Mouse (Mus musculus) c-Kit-positive CD71-positive TER-119-negative erythroid progenitor cells, embryonic 14.5 days (primary cell): ENCODE results near the gene Kif21b.
A peak's percentile ranks its signal among the peaks of the same experiment; 100 is the strongest.

Experiments used
- DNase-seq: peaks from one replicate; pipeline ENCODE4 v3.0.0-alpha.2; 2013; ENCODE audit warnings: low read depth

Kif21b gene

DNA sequence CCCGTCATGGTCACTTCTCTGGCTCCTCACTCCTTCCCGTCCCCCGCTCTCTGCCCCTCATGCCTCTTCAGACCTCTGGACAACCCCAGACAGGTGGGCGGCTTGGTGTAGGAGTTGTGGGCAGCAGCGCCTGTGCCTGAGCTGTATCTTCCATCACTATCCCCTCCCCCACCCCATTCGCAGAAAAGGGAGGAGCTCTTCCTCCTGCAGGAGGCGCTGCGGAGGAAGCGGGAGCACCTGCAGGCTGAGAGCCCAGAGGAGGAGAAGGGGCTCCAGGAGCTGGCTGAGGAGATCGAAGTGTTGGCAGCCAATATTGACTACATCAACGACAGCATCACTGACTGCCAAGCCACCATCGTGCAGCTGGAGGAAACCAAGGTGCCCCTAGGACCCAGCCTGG lies 28.6 kb downstream of the Kif21b start:
- DNase-seq: no peak

DNA sequence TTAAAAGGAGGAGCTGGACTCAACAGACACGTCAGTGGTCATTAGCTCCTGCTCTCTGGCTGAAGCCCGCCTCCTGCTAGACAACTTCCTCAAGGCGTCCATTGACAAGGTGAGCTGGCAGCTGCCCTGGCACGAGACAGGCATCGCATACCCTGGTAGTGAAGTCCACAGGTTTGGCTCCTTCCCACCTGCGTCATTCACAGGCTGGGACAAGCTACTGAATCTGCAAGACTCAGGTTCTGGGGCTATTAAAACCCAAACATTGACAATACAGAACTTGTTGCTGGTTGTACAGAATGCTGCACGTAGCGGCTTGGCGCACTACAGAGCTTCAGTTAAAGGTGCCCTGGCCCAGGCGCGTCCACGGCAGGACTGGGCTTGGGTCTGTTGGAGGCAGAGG lies 29.1 kb downstream of the Kif21b start:
- no peak for DNase-seq

DNA sequence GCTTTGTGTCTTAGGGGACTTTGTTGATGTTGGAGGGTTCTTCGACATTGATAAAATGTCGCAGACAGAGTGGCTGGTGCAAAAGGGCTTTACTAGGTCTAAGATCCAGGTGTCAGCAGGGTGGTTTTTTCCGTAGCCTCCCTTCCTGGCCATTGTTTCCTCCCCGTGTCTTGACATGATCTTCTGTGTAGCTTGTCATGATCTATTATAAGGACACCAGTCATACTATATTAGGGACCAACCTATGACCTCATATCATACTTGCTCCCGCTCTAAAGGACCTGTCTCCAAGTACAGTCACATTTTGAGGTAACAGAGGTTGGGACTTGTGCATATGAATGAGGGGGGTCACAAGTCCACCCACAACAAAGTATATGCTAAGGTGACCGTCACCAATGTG lies 29.7 kb downstream of the Kif21b start:
- DNase-seq: no peak

DNA sequence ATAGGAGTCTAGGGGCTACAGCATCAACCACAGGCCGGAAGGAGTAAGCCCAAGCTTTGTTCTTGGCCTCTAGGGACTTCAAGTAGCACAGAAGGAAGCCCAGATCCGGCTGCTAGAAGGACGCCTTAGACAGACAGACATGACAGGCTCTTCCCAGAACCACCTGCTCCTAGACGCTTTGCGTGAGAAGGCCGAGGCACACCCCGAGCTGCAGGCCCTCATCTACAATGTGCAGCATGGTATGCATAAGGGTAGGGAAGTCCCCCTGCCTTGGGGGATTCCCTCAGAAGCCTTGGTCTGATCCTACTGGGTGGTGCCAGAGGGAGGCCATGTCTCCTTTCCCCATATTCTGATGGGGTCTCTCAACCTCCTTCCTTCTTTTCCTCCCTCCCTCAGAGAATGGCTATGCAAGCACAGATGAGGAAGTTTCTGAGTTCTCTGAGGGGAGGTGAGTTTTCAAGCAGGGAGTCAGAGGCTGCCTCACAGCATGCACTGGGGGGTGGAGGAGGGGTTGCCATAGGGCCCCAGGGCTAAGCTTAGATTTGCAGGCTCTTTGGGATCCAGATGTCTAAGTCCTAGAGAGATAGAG lies 30.2 kb downstream of the Kif21b start:
- DNase-seq: no peak

DNA sequence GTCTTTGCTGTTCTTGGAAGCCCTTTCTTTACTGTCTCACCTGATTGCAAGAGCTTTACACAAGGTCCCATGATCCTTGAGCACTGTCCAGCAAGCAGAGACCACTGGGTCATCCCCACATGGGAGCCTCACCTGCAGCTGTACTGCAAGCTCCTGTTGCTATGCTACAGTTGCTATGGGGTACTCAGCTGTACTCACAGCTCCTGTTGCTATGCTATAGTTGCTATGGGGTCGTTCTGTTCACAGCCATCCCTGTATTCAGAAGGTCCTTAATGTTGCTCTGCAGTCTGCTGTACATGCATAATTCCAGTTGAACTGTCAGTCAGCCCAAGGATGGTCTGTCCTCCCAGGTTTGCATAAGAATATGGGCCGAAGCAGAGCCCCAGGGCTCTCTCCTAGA lies 34.2 kb downstream of the Kif21b start:
- no peak for DNase-seq

DNA sequence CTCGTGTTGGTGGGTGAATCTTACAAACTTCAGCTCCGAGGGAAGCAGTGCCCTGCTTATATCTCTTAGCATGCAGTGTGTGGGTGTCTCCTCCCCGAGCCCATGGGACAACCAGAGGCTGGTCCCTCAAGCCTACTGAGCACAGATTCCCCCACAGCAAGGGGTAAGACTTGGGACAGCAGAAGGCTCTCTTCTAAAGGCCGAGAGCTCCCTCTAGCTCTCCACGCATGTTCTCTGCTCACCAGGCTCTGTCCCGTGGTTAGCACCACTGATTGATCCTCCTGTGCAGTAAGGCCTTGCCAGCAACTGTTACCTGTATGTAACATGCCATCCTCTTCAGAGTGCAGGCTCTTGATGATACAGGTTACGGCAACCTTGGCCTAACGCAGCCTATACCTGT lies 36.5 kb downstream of the Kif21b start:
- DNase-seq: no peak

DNA sequence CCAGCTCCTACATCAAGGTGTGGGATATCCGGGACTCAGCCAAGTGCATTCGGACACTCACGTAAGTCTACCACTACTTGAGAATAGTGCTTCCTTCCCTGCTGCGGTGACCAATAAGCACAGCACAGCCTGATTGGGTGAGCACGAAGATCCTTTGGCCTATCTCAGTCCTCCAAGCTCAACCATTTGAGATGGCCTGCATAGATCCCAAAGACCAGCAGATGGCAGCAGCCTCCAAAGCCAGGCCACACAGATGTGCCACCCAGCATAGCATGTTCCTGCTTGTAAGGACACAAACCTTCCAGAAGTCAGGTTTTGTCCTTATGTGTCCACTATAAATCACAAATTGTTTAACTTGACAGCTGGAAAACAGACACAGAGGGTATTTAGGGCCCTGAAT lies 38.9 kb downstream of the Kif21b start:
- DNase-seq: peak; percentile 82

DNA sequence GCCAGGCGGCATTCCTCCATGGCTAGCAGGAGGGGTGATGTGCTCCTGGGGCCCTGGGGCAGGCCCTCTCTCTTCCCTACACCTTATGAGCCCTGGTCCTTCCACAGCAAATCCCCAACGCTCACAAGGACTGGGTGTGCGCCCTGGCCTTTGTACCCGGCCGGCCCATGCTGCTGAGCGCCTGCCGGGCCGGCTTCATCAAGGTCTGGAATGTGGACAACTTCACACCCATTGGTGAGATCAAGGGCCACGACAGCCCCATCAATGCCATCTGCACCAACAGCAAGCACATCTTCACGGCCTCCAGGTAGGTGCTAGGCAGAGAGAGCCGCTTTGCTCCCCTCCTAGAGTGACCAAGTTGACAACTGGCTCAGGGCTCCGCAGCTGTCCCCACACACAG lies 41.5 kb downstream of the Kif21b start:
- no peak for DNase-seq

DNA sequence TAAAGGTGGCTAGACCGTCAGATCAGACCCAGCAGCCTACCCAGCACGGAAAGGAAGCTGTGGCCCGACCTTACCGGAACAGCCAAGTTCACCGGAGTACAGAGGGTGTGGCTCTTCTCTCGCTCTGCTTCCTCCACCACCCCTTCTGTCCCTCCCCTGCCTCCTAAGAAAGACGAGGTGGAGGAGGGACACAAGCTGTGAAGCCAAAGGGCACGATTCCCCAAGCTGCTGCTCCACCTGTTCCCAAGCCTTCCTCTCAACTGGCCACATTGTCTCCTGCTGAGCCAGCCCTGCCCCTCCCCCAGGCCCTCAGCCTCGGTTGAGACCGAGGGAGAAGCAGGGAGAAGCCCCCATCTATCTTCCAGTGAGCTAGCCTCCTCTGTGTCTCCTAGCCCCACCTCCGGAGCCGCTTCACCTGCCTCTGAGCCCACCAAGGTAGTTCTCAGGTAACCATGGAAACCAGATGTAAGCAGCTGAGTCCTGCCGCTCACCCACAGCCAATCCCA lies 43.0 kb downstream of the Kif21b start:
- DNase-seq: no peak

DNA sequence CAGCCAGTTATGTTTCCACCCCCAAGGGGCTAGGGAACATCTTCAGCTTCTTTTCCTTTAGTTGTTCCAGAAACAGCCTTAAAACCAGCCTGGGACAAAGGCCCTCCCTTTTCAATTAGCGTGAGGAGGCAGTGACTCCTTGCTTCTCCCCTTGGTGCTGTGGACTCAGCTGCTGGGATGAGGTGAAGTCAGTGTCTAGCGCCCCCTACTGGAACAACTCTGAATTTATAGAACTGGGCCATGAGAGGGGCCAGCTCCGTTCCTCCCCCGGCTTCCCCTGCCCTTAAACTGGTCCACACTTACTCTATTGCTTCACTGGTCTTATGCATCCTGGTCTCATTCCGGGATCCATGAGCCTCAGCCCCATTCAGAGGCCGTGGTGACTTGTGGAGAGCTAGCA lies 44.0 kb downstream of the Kif21b start:
- DNase-seq: peak; percentile 71

DNA sequence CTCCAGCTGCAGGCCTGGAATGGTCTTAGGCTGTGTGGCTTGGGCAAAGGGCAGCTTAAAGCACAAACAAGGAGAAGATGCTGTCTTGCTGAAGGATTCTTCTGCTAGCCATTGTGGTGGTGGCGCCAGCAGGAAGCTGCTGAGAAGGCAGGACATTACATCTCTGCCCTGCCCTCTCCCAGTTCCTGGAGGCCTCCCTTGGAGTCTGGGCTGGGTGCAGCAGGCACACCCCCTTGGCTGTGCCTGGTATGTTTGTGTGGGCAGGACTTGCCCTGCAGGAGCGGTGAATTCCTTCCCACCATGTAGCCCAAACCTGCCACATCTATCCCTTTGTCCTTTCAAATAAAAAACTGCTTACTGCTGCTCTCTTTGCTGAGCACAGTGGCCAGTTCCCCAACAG lies 45.9 kb downstream of the Kif21b start:
- DNase-seq: no peak

DNA sequence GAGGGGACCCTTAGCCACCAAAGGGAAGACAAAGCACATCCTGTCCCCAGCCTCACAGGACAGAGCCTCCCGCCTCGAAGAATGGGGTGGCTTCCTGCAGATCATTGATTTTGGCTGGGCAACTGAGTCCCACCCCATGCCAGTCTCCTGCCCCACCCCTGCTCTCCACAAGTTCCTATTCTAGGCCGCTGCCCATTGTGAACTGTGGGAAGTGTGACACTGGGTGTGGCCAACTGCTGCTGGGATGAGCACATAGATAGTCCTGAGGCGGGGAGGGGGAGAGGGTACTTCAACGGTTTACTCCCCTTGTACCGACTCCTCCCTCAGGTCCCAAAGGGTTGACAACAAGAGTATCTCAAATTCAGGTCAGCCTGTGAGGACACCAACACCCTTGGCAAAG lies 47.6 kb downstream of the Kif21b start:
- DNase-seq: no peak

DNA sequence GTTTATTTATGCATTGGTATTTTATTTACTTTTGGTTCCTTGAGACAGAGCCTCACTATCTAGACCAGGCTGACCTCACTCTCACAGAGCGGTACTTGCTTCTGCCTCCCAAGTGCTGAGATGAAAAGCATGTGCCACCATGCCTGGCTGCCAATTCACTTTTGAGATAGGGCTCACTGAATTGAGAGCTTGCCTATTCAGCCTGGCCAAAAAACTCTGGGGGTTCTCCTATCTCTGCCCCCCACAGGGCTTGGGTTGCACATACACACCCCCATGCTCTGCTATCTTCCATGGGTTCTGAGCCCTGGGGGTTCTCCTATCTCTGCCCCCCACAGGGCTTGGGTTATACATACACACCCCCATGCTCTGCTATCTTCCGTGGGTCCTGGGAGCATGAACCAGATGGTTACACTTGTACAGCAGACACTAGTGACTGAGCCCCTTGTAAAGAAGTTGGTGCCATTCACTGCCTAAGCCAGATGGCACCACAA lies 48.4 kb downstream of the Kif21b start:
- DNase-seq: peak; percentile 56

DNA sequence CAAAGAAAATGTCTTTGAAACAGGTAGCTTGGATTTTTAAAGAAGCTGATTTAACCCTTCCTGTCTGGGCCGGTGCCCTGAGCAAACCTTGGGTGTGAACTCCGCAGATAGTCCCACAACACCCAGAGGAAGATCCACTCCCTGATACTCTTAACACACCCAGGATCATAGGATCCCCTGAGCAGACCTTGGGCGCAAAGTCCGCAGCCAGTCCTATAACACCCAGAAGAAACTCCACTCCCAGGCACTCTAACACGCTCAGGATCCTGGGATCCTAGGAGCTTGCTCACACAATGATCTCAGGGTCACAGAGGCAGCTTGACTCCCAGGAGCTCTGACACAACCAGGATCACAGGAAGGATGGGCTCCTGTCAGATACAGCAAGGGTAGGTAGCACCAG lies 58.8 kb downstream of the Kif21b start:
- no peak for DNase-seq

DNA sequence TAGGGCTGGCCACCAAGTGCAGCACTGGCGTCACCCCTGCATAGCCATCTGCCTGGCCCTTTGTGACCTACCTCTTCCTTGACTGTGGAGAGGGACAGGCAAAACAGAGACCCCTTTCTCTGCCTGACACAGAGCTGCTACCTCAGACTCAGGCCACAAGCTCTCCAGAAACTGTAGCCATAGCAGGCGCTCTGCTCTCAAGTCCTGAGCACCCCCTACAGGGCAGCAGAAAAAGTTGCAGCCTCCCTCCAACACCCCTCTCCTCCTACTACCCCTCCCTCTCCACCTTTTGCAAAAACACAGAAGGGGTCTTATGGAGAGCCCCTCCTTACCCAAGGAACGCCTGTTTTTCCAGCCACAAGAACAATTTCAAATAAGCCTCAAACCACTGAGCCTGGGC lies 81.6 kb downstream of the Kif21b start, which contains the start of gene Mroh3:
Gene Mroh3 (minus strand): TSS at position 26 of the 400 bp plus-strand sequence.
- DNase-seq: peak; percentile 30

DNA sequence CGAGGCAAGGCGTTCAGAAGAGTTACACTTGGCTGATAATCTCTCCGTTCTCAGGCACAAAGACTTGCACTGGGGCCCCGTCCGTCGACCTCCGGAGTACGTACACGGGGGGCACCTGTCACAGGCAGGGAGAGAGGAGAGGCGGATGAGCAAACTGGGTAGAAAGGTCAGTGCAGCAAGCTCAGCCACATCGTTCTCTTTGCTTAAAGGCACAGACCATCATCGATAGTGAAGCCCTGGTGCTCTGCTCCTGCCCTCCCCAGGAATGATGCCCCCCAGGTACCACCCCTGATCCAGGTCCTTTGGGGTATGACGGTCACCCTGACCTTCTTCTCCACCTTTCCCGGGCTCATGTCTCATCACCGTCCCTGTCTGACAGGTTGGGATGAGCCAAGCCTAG lies 83.1 kb downstream of the Kif21b start:
- DNase-seq: no peak

DNA sequence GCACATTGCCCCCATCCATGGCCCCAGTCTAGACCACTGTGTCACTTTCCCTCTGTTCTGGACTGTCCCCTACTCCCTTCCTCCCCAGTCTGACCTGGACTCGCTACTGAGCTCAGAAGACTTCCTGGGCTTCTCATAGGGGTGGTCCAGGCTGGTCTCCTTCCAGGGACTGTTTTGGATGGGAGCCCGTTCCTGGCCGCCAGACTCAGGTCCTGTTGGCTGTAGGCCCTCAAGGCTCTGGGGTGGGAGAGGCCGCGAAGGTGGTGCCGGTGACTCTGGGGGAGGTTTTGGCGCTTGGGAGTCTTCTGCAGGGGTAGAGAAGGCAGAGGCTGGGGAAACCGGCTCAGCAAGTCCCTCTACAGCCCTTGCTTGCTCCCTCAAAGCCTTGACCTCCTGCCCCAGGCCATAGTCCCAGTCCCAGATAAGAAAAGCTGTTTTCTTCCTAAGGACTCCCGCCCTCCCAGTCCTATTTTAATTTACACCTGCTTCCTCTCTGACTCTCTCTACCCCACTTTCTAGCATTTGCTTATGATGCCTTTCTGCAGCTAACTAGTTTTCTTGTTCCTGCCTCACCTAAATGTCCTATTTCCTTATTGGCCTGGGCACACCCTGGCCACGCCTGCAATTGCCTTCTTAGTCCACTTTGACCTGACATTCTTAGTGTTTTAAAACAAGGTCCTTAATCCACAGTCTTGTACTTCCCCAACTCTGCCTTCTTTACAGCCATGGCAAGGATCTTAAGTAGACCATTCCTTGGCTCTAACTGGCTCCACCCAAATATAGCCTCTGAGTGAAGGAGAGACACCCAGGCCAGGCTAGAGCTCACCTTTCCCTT lies 89.1 kb downstream of the Kif21b start:
- no peak for DNase-seq

DNA sequence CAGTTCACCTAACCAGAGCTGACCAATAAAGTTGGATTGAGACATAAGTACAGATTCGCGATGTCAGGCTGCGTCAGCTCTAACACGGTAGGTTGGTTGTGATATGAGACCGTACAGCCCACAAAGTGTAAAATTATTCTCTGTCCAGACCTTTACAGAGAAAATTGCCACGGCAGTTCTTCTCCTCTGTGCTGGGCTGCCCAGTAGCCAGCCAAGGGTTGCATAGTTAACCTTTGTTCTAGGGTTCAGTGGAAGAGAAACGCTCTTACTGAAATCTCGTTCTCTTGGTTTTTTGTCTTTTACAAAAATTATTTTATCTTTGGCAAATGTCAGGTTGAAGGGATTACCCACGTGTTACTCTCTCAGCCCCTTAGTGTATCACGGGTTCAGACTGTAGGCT lies 91.2 kb downstream of the Kif21b start:
- no peak for DNase-seq

DNA sequence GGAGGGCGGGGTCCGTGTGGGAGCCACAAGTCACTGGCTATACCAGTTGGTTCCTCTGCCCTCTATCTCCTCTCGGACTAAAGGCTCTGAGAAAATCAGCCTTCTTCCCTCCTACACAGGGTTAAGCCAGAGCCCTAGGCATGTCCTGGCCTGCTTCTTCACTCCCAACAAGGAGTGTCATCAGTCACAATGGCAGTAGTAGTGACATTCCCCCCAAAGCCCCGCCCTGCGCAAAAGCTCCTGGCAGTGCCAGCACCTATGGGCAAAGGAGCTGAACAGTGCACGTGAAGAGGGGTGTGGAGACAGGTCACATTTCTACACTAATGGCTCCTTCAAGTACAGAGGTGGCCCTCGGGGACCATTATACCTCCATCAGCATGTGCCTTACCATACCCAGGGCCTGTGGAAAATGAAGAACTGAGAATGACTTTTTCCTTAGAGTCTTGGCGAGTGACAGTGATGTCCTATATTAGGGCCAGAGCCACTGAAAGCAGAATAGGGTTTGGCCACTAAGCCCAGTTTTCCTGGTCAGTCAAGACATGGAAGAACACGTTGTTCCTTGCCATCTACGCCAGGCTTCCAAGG lies 92.7 kb downstream of the Kif21b start:
- DNase-seq: no peak

DNA sequence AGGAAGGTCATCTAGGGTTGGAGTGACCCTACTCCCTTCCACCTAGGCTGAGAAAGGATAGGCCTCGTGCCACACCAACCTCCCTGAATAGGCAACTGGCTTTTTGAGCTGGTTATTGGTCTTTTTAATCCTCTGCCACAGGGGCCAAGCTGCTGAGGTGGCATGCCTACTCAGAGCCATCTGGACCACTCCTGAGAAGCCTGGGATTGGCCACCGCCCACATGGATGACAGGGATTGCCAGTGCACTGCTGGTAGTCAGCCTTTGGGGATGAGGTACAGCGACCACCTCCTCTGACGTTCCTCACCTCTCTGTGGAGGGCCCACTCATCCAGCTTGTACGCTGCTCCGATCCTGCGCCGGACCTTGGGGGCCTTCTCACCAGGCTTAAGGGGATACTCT lies 94.7 kb downstream of the Kif21b start:
- no peak for DNase-seq

DNA sequence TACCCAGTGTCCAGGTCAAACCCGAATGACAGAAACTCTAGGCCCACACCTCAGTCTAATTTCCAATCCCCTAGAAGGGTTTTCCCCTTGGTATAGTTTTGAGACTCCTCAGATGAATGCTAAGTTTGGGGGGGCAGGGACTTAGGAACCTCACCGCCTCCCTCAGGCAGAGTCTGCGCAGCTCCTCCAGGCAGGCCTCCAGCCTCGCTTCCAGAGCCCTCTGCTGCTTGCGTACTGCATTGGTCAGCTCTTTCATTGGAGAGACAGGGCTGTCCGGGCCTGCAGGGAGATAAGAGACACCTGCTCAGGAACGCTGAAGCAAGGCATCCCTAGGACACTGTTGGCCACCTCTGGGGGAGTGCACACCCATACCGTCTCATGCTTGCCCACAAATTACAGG lies 95.4 kb downstream of the Kif21b start:
- no peak for DNase-seq
